Mouse (Mus musculus) heart, postnatal 10 days (tissue): ENCODE measurements at regions not wholly inside any gene's neighbourhood (a gene's known extent, or its start where the extent isn't known, plus 50 kb on each side); places are given as distances from the start of the nearest gene placed in this dataset.
A peak's percentile ranks its signal among the peaks of the same experiment; 100 is the strongest.

Source experiments
- DNase-seq, 2 experiments: peaks; one replicate each; pipeline ENCODE4 v3.0.0; 2021
- intact Hi-C: fragments of 180-260 bp; cut with DNase I; formaldehyde crosslinking; loops from one replicate; pipeline ENCODE4 v1.15.1; 2025

GRCm38 (mm10) chr12:105898580-105899293, 111.3 kb upstream of the Vrk1 start:
- intact Hi-C loops: no loop called here

GRCm38 (mm10) chr12:105899294-105899909, 110.6 kb upstream of the Vrk1 start:
- no peak for DNase-seq
- intact Hi-C loops: no loop called here

More at GRCm38 (mm10) chr12:105898580-105899293, 111.3 kb upstream of the Vrk1 start:
- no peak for DNase-seq

- no peak for DNase-seq
- intact Hi-C loops: no loop called here
Observed at GRCm38 (mm10) chr12:105900479-105900878, 109.5 kb upstream of the Vrk1 start.

- intact Hi-C loops: no loop called here
Observed at GRCm38 (mm10) chr12:105903072-105903471, 107.0 kb upstream of the Vrk1 start.

GRCm38 (mm10) chr12:105906584-105906983, 103.4 kb upstream of the Vrk1 start:
- intact Hi-C loops: no loop called here
- peak; percentile 29 to 30 for DNase-seq

More at GRCm38 (mm10) chr12:105903072-105903471, 107.0 kb upstream of the Vrk1 start:
- no peak for DNase-seq

GRCm38 (mm10) chr12:105907851-105908620, 102.0 kb upstream of the Vrk1 start:
- no peak for DNase-seq
- intact Hi-C loops: no loop called here

- intact Hi-C loops: no loop called here
- no peak for DNase-seq
Observed at GRCm38 (mm10) chr12:105911556-105911955, 98.5 kb upstream of the Vrk1 start.

- intact Hi-C loops: no loop called here
- no peak for DNase-seq
Observed at GRCm38 (mm10) chr12:105917388-105917963, 92.6 kb upstream of the Vrk1 start.

GRCm38 (mm10) chr12:105918775-105919174, 91.3 kb upstream of the Vrk1 start:
- intact Hi-C loops: no loop called here
- DNase-seq: no peak

GRCm38 (mm10) chr12:105927210-105927609, 82.8 kb upstream of the Vrk1 start:
- intact Hi-C loops: no loop called here
- DNase-seq: no peak

GRCm38 (mm10) chr12:105929456-105929921, 80.5 kb upstream of the Vrk1 start:
- intact Hi-C loops: no loop called here
- DNase-seq: no peak

- DNase-seq: no peak
- intact Hi-C loops: no loop called here
Observed at GRCm38 (mm10) chr12:105935441-105935880, 74.6 kb upstream of the Vrk1 start.

- peak; percentile 5 to 17 for DNase-seq
- intact Hi-C loops: no loop called here
Observed at GRCm38 (mm10) chr12:105936812-105937530, 73.1 kb upstream of the Vrk1 start.

GRCm38 (mm10) chr12:105942136-105943076, 67.6 kb upstream of the Vrk1 start:
- intact Hi-C loops: no loop called here
- no peak for DNase-seq

- intact Hi-C loops: no loop called here
- no peak for DNase-seq
Observed at GRCm38 (mm10) chr12:105943077-105943433, 67.0 kb upstream of the Vrk1 start.

GRCm38 (mm10) chr12:105947332-105947731, 62.7 kb upstream of the Vrk1 start:
- intact Hi-C loops: no loop called here
- DNase-seq: no peak

- DNase-seq: no peak
- intact Hi-C loops: no loop called here
Observed at GRCm38 (mm10) chr12:105948322-105948721, 61.7 kb upstream of the Vrk1 start.

GRCm38 (mm10) chr12:105955764-105956290, 54.2 kb upstream of the Vrk1 start:
- intact Hi-C loops: no loop called here
- DNase-seq: peak; percentile 27 to 51

- no peak for DNase-seq
- intact Hi-C loops: no loop called here
Observed at GRCm38 (mm10) chr12:105959756-105960155, 50.3 kb upstream of the Vrk1 start.
